Mouse (Mus musculus): ENCODE measurements around the gene Wdr63.

The Wdr63 gene

DNA sequence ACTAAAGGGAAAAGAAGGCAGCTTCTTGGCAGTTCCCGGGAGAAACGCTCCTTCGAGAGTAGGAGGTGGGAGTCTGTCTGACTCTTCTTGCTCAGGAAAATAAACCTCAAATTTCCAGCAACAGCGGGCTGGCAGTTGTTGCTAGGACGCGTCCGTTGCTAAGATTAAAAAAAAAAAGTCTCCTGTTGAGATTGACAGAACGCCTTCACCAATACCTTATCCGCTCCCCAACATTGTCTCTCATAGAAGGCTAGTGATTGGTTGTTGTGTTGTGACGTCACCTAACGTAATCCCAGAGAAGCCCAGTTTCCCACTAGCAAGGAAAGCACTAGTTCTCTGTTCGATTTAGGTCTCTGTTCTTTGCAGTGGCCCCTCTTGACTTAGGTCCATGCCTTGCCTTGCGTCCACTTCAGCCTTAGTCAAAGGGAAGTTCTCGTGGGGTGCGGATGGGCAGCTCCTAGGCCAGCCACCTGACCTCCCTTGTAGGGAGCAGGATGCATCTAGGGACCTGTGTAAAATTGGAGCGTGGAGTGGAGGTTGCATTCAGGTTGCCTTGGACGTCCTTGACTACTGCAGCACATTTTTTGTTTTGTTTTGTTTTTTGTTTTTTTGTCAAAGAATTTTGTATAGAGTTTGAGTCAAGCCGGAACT lies at the start of gene Wdr63:
Gene Wdr63 (minus strand): TSS at position 210 of the 651 bp plus-strand sequence.
- peak; percentile 22 for DNase-seq

DNA sequence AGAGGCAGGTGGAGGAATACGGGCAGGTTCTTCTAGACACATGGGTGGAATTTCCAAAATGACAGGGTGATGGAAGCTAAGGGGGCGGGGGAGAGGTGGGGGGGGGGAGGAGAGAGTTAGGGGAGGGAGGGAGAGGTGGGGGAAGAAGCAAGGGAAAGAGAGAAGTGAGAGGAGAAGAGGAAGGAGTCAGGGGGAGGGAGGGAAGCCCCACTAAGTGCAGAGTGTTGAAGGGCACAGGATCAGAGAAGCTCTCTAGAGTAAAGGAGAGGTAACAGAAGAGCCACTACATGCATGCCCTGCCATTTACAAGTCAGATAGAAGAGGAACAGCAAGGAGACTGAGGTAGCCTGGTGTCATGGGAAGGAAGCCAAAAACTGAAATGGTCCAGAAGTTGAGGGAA lies 48.9 kb upstream of the Wdr63 start:
- no peak for DNase-seq

DNA sequence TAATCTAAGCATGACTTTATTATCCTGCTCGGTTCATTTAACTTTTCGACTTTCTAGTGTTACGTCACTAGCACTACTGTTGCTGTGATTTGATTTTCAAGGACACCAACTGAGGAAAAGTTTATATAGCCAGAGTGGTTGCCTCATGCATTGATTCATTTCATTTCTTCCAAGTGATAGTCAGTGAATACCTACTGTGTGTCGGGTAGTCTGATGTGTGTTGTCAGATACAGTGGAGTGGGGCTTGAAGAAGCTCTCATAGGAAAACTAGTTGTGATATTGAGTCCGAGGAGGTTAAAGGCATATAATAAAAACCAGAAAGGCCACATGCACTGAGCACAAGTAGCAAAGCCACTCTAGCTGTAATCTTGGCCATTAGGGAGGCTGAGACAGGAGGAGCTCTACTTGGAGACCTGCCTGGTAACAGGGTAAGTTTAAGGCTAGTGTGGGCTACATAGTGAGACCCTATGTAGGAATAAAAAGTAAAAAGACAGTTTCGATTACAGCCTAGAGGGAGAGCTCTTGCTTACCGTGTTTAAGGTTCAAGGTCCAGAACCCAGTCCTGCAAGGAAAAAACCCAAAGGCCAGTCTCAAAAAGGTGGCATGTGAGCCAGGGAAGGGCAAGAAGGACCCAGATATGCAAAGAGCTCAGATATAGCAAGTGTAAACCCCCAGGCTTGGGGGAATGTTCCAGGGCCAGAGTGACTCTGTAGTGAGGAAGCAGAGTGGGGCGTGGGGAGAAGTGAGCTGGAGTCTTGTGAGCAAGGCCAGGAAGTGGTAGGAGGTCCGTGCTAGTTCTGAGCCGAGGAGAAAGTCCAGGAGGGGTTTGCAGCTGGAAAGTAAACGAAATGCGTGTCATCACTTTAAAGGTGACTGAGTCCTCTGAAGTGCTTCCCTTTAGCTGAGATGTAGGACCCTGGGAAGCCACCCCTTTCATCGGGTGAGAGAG lies 48.0 kb upstream of the Wdr63 start:
- DNase-seq, result no peak

DNA sequence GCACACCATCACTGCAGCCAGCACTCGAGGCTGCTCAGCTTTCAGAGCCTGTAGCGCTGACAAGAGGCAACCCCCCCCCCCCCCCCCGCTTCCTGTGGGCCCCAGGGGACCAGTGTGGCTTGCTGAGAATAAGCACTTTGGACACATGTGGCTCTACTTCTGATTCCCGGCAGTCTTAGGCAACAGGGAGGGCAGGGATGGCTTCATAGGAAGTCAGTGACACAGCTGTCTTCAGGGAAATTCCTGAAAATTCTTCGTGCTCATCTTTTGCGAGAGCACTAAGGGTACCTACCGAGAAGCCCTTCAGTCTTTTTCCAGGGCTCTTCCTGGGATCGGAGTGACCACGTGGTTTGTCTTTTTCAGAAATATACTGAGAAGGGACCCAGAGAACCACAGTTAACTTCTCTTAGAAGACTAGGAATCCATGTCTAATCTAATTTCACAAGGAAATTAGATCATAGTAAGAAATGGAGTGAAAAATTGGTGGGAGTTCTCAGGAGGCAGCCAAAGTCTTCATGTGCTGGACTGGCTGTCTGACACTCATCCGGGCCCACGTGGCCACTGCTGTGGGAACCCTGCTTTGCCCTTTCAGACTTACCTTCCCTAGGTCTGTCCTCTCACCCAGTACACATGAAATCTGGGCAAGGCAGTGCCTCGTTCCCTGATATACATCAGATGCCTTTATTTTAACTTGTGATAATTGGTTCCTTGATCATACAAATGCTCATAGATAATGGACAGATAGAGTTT lies 46.1 kb upstream of the Wdr63 start:
- DNase-seq, result no peak

DNA sequence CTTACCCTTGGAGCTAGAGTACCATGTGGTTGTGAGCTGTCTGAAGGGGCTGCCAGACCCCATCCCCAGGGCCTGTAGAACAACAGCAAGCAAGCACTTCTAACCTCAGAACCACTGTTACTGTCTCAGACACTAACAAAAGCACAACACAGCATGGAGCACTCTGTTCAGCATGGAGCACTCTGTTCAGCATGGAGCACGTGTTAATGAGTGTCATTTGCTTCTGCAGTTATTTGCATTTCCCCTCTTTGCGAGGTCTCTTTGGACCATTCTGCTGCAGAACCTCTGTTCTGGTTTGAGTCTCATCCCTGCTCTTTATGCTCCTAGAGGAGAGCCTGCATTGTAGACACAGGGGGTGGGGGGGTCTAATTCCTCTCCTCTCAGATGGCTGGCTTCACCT lies 45.0 kb upstream of the Wdr63 start:
- DNase-seq, result no peak

DNA sequence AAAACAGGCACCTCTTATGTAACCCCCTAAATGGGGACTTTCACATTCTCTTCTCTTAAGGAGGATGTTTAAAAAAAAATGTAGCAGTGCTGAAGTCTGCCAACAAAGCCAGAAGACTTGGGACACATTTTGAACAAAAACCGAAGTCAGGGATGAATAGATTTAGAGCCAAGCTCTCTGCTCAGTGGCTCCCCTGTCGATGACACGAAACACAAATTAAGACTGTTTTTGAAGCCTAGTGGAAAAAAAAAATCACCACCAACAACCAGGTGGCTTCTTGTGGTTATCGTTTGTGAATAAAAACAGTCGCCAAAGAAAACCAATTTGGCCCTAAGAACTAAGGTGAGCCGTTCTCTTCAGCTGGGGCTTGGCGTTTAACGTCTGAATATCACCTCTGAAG lies 44.4 kb upstream of the Wdr63 start:
- DNase-seq, result no peak

DNA sequence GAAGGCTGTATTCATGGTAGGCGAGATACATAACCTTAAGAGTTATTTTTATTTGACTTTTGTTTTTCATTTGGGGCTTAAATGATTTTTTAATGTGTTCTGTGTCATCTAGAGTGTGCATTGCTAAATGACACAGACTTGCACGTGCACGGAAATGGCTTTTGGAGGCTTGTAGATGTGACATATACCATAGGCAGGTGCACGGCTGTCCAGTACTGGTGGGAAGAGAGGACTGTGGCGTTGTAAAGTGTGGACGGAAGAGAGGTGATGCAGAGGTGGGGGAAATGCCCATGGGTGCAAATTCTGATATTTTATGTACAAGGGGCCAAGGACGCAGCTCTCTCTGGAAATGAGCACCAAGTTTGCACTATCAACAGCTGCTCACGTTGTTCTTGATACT lies 43.8 kb upstream of the Wdr63 start:
- DNase-seq, result no peak

DNA sequence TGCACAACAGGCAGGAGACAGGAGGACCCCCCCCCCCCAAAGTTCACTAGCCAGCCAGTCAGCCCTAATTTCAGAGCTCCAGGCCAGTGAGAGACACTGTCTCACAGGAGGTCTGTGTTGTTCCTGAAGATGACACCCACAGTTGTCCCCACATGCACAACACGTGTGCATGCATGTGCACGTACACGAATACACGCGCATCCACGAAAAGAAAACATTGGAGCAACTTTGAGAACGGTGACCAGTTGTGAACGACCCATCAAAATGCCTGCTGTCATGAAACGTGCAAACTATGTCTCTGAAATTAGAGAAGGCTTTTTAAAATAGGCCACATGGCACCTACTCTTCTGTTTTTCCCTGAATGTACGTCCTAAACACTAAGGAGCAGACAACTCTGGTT lies 43.4 kb upstream of the Wdr63 start:
- DNase-seq, result no peak

DNA sequence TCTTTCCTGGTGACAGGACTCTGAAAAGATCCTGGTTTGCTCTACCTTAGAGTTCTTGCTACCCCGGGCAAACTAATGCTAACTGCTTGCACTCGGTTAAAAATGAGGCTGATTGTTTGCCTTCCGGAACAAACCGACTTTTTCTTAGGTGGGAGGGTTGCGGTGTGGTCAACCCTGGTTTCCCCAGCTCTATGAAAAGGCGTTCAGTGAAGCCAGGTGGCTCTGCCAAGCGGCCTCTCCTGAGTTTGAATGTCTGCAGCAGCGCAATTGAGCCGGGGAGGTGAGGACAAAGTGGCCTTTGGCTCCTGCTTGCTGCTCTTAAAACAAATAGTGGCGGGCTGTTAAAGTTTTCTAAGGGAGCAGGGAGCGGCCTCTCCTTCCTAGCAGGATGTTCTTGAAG lies 42.6 kb upstream of the Wdr63 start:
- DNase-seq, result peak; percentile 35

DNA sequence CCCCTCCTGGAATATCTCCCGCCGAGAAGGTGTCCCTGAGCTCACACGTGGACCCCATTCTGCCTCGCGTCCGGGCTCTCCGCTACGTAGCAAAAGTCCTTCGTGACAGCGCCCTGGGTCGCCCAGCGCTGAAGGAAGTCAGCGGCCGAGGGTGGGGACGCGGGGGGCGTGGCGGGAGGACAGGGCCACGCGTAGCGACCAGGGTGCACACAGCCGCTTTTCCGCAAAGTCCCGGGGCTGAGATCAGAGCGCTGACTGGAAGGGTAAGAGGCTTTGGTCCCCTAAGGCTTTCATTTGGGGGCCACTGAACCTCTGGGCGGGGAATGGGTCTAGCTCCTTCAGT lies 42.1 kb upstream of the Wdr63 start:
- peak; percentile 38 for DNase-seq

DNA sequence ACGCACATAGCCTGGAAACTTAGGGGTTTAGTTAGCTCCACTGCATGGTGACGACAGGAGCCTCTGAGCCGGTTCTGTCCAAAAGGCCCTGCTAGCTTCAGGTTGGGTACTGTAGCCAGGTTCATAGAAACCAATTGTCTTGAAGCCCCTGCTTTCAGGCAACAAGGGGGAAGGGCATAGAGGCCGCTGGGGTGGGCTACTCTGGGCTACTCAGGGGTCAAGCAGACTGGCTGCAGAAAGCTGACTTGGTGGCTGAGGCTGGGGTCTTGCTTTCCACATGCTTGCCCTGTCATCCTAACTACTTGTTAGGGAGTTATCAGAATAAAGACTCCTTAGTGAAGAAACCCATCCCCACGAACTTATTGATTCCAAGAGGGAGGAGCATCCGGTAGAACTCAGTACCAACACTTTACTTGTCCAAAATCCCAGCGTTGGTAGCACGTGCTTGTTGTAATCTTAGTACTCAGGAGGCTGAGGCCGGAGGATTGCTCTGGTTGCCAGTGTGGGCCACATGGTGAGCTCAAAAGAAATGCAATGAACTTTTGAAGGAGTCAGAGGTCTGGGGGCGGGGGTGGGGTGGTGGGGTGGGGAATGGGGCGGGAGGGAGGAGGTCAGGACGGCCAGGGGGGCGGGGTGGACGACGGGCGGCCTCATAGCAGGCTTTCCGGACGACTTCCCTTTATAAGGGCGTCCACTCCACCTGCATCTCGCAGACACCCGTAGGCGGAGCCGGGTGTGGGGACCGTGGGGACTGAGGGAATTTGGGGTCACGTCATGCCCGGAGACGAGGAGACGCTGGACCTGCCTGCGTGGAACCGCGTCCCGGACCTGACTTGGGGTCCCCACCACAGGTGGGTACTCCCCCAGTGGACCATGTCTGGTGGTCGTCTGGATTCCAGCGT lies 41.5 kb upstream of the Wdr63 start, which contains the start of gene Mcoln2:
Gene Mcoln2 (plus strand): TSS at position 678 of the 902 bp plus-strand sequence.
- peak; percentile 21 for DNase-seq

DNA sequence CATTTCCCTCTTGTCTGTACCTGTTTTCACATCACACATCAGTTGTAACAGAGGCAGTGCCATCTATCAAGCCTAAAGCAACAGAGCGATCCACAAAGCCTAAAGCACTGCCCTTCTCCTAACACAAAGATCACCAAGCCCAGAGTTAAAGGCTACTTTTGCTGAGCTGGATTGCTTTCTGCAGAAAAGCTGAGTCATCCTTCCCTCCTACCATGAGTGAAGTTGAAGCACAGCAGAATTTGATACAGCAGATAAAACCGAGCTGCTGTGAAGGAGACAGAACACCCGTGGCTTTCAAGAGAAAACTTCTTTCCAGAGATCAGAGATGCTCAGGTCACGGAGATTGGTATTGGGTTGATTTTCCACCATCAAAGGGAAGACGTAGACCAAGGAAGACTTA lies 38.2 kb upstream of the Wdr63 start:
- DNase-seq, result no peak

DNA sequence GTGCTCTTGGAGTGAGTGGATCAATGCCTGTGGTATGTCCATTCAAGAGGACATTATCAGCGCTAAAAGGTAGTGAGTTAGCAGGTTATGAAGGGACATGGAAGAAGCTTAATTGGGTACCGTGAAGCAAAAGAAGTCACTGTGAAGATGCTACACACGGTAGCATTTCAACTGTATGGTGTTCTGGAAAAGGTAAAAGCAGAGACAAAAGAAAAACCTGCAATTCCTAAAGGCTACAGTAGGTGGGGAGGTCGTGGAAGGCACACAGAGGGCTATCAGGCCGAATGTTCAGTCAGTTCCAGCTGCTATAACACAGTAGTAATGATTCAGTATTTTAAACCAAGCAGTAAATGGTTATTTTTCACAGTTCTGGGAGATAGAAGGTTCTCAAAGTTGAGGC lies 37.6 kb upstream of the Wdr63 start:
- DNase-seq, result no peak

DNA sequence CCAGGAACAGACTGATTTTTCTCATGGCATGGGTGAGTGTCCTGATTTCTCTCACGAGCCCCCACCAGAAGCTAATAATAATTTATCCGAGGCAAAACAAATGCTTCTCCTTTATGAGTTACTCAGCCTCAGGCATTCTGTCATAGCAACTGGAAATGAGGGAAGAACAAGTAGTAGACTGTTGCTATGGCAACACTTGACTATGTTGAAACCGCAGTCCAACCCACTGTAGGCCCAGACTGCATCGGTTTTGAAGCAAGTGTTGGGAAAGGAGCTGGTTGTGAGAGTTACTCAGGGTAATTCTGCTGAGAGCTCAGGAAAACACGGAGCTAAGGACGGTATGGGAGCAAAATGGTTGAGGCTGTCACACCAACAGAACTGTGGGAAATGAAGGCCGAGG lies 34.6 kb upstream of the Wdr63 start:
- no peak for DNase-seq

DNA sequence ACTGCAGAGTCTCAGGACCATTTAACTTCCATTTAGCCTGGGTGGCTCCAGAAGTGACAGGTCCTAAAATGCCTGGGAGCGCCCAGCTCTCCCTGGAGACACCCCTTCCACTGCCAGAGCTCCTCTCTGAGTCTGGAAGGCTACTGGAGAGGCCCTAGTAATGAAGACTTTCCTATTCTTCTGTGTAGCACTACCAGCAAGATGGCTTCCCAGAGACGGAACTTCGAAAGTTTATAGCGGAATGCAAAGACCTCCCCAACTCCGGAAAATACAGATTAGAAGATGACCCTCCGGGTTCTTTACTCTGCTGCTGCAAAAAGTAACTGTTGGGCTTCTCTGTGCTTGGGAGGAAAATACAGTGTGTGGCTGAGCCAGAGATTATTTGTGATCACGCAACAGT lies 32.3 kb upstream of the Wdr63 start:
- no peak for DNase-seq

DNA sequence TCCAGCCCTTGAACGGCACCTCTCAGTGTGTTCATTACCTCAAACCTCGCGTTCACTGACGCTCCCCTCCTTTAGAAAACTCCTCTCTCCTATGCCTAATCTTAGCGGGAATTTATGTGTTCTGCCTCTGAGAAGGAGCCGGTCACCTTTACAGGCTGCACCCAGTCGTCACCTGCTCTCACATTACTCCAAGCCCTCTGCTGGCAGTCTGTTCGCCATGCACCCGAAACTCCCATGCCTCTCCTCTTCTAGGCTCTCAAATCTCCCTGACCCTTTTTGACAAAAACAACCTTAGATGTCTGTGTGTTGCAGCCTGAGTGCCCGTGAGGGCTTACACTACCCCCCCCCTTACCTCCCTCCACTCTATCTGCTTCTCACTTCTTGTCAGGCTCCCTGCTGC lies 28.5 kb upstream of the Wdr63 start:
- DNase-seq, result peak; percentile 20

DNA sequence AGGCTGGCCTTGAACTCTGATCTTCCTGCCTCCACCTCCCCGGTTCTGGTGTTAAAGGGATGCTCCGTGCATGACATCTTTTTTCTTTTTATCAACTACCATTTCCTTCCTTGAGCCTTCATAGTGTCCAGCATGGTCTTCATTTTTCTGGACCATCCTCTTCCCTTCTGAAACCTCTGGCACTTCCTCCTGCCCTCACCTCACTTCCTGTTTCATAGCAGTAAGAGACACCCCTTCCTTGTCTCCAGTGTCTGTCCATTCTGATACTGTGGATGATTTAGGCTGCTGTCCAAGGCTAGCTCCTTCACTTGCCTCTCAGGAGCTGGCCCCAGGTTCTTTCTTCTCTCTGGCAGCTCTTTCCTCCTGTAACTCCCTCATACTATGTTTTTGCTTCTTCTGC lies 27.5 kb upstream of the Wdr63 start:
- DNase-seq, result no peak

DNA sequence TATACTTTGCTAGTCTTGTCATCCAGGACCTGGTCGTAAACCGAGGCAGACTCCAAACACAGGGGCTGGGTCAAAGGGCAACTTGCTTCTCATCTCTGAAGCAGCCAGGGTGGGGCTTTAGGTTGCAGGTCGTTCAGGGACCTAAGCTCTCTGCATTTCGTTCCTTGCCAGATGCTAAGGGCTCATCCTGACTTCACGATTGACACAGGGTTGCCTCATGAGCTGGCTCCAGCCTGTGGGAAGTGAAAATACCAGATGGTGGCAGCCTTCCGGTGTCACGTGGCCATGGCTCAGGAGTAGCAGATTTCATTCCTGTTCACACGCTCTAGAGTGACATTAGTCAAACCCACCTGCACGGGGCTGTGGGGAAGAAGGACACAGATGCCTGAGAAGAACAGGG lies 26.9 kb upstream of the Wdr63 start:
- DNase-seq, result no peak

DNA sequence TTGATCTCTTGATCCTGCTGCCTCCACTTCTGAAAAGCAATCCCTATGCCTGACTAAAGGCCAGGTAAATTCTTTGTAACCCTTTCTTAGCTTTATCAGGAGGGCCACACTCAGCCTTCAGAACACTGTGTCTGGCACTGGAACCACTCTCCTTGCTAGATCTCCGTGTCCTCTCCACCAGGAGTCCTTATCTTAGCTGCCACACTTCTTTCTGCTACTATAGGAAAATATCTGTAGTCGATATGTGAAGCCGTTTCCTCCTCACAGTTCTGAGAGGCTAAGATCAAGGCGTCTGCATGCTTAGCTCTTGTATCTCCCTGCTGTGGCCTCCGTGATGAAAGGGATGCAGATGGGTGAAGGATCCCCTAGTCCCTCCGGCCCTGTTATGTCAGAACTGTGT lies 19.3 kb upstream of the Wdr63 start:
- DNase-seq, result no peak

DNA sequence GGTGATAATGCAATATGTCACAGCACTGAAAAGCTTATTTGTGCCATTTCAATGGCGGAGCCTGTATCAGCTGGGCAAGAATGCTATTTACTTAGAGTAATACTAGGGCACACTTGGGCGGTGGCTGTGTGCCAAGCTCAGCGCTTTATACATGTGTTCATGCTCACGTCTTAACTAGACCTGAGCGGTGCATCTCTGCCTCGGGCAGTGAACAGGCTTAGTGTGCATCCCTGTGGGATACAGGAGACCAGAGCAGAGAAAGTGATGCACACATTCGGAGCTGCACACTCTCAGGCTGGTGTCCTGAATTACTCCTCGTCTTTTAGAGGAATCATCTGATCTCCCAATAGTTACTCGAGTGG lies 15.5 kb upstream of the Wdr63 start:
- DNase-seq, result no peak

DNA sequence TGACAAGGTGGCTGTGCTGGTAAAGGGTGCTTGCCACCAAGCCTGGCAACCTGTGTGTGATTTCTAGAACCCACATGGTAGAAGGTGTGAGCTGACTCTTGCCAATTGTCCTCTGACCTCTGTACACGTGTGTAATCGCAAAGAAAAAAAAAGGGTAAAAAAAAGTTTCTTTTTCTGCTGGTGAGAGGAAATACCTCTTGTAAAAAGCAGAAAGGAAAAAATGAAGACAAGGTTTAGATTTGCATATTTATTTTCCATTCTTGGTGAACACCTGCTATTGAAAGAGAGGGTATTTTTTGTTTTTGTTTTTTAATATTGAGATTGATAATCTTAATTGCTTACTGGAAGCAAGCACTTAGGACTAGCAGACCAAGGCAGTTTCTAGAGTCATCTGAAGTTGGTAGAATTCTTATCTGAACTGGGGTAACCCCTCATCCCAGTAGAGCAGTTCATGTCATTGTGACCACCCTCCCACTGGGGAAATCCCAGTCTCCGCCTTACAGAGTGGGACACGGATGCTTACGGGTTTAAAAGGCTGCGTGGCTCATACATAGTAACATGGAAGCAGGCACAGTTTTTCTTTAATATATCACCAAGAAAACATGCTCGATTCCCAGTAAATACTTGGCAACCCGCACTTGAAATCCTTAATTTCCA lies 15.0 kb upstream of the Wdr63 start:
- DNase-seq, result no peak

DNA sequence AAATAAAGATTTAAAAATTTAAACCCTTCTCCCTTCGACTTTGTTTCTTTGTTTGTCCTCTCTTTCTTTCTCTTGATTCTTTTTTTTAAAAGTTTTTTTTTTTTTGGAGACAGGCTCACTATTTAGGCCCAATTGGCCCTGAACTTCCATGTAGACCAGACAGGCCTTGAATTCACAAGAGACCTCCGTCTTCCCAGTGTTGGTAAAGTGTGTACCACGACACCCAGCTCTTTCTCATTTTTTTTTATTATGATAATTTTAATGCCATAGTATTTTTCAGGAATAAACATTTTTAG lies 14.1 kb upstream of the Wdr63 start:
- DNase-seq, result no peak

All from kidney, adult 18-20 months (tissue).